Mouse (Mus musculus) CD4-positive, CD25-positive, alpha-beta regulatory T cell, adult 4 months (primary cell): Measurements from ENCODE around the gene Slc39a1. TPM values are rescaled to one million over a fixed set of nuclear protein-coding genes. Genes with fewer than 3 reads are reported as not detected.

ENCODE experiments used
- ATAC-seq: one replicate; pipeline ENCODE4 v1.8.0; 2017
- polyA plus RNA-seq, 2 experiments: library from polyadenylated mRNA; unstranded; fragments of 100-300 nt; shearing (Covaris generic); gene quantifications; one replicate each; pipeline ENCODE4 v1.2.1; 2017

The Slc39a1 gene
- 10 to 100 TPM; 36.5 to 50.4 TPM for polyA plus RNA-seq

GRCm38 (mm10) chr3:90247960-90248745 lies at the start of gene Slc39a1:
Gene Slc39a1 (plus strand): TSS chr3:90248172.
- peak; percentile 93 for ATAC-seq

- no peak for ATAC-seq
Measured at GRCm38 (mm10) chr3:90202884-90203283, 45.1 kb upstream of the Slc39a1 start.

DNA sequence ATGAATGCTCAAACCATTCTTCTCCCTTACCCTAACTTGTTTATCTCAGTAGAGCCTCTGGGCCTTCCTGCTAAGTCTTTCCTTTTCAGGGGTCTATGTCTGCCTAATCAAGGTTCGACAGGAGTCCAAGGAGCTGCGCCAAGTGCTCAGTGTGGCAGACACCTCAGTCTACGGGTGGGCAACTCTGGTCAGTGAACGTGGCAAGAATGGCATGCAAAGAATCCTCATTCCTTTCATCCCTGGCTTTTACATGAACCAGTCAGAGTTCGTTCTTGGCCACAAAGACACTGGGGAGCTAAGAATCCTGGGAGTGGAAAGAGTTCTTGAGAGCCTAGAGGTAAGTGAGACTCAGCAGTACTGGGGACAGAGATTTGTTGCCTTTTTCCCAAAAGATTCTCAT lies 44.4 kb upstream of the Slc39a1 start:
- no peak for ATAC-seq

GRCm38 (mm10) chr3:90204582-90204981 lies 43.4 kb upstream of the Slc39a1 start:
- no peak for ATAC-seq

- ATAC-seq = no peak
Measured at GRCm38 (mm10) chr3:90208662-90209061, 39.3 kb upstream of the Slc39a1 start.

DNA sequence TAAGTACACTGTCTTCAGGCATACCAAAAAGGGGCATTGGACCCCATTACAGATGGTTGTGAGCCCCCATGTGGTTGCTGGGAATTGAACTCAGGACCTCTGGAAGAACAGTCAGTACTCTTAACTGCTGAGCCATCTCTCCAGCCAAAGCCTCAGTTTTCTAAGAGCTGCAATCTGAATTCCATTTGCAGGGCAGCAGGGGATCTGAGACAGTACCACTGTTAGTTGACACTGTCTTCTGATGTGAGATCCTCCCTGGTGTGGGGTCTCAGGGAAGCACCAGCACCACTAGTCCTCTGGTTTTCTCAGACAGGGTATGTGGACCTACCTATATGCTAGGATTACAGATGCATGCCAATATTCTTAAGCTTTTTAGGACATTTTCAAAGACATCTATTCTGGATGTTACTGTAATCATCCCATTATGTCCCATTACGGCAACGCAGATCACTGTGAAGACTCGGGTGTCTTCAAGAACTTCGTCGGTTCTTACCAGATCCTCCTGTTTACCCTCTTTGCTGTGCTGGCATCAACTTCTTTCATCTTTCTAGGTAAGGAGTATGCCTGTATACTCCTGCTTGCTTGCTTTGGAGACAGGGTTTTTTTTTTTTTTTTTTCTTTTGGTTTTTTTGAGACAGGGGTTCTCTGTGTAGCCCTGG lies 37.9 kb upstream of the Slc39a1 start:
- no peak for ATAC-seq

DNA sequence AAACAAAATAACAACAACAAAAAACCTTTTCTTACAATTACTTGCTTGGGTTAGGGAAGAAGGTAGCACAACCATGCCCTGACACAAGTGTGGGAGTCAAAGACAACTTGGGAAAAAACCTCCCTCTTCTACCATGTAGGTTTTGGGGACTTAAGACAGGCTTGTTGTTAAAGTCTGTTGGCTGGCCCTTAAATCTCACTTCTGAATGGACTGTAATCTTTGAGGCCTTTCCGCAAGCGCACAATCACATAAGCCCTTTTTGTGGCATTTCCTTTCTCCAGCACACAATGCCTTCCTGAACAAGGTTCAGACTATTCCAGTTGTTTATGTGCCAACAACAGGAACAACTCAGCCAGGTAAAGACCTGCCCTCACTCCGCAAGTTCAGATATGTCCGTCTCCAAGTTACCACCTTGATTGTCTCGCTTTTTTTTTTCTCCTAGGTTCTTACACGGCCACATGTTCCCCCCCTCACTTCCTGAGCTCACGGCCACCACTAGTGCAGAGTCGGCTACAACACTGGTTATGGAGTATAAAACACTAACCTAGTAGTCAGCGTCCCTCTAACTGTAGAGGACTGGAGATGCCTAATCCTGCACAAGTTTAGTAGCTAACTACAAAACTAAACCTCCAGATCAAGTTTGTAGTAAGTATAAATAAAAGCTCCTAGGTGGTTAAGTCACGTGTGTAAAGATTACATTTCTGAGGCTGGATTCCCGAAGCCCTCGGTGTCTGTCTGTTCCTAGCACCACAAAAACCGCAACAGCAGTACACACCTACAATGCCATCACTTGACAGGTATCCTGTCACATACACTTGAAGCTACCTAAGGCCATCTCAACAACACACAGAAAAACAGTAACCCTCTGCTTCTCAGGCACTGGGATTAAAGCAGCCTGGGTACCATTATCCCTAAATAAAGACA lies 36.2 kb upstream of the Slc39a1 start:
- ATAC-seq = no peak

DNA sequence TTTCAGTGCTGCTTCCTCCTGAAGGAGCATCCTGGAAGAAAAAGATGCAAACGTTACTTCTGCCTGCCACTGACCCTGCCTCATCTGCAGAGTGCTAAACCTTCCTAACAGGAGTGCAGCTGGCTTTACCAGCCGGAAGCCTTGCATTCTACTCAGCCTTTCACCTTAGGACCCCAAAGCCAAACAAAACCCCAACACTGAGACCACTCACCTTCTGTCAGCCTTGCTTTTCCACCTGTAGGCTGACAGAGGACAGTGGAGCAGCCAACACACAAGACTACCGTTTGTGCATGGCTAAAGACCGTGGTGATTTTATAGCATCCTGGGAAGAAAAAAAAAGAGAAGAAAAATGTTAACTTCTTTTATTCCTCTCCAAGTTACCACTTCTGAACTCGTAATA lies 35.2 kb upstream of the Slc39a1 start:
- no peak for ATAC-seq

DNA sequence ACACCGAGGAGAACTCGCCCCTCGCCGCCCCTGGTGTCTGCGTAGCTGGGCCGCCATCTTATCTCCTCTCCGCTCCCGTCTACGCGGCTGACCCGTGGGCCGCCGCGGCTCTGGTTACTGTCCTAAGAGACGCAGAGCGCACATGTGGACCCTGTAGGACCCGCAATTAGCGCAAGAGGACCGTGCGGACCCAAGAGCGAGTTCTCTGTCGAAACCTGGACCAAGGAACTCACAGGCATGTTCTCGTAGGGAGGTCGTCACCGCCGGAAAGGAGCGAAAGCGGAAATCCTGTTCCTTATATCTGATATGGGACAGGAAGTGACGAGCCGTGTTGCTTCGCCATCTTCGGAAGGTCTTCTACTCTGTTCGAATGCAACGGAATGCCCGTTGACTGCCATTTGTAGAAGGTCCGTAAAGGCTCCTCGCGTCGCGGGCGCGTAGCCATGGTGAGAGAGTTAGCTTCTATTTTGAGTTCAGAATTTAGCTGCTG lies 34.5 kb upstream of the Slc39a1 start, which contains the start of the genes Rps27 and Rab13:
Rps27 (minus strand) TSS at position 275 of the 490 bp plus-strand sequence.
Rab13 (plus strand) TSS at position 319 of the 490 bp plus-strand sequence.
- peak; percentile 97 for ATAC-seq

- ATAC-seq = no peak
Measured at GRCm38 (mm10) chr3:90213956-90214684, 33.9 kb upstream of the Slc39a1 start.

- no peak for ATAC-seq
Measured at GRCm38 (mm10) chr3:90215825-90216380, 32.1 kb upstream of the Slc39a1 start.

GRCm38 (mm10) chr3:90220088-90220487 lies 27.9 kb upstream of the Slc39a1 start:
- peak; percentile 79 for ATAC-seq

- ATAC-seq = no peak
Measured at GRCm38 (mm10) chr3:90220531-90220951, 27.4 kb upstream of the Slc39a1 start.

GRCm38 (mm10) chr3:90221123-90221522 lies 26.8 kb upstream of the Slc39a1 start:
- no peak for ATAC-seq

DNA sequence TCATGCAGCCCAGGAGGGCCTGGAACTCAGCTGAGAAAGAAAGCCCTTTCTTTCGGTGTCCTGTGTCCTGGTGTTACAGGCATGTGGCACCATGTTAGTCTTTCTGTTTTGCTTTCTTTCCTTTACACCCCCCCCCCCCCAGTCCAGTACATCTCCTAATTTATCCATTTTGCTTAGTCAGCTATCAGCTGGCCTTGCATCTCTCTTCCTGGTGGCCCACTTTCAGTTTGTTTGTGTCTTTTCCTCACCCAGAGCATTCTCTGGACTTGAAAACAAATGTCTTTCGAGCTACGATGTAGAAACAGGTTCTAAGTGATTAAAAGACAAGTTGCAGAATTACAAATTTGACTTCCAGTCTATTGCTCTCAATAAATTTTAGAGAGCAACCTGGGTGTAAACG lies 25.5 kb upstream of the Slc39a1 start:
- no peak for ATAC-seq

- ATAC-seq = no peak
Measured at GRCm38 (mm10) chr3:90222941-90223340, 25.0 kb upstream of the Slc39a1 start.

DNA sequence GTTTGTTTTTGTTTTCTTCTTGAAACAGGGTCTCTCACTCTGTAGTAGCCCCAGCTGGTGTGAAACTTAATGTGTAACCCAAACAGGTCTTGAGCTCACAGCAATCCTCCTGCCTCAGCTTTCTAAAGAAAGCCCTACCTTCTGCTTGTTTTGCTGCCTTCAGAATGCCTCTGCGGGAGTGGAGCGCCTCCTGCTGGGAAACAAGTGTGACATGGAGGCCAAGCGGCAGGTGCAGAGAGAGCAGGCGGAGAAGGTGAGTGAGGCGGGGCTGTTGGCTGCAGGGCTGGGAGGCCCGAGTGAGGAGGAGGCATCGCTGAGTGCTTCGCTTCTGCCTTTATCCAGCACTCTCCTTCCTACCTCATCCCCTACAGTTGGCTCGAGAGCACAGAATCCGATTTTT lies 23.6 kb upstream of the Slc39a1 start:
- ATAC-seq = no peak

DNA sequence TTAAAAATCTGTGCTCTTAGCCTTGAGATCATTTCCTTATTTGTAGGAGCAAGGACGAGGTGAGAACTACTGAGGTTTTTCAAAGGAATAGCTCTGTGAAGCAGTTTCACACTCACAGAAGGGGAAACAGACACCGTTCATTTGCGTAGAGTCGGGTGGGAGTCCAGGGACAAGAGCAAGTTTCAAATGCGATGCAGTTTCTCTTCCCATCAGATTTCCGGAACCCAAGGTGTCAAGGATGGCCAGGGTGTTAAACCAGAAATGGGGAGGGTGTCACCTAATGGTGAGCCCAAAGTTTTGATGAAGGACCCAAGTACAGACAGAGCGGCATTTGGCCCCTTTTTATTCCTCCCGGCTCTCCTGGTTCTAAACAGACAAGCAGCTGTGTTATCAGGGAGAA lies 16.9 kb upstream of the Slc39a1 start:
- ATAC-seq = no peak

GRCm38 (mm10) chr3:90231507-90232333 lies 16.3 kb upstream of the Slc39a1 start, which contains the start of gene Jtb:
Gene Jtb (plus strand): TSS chr3:90231597.
- ATAC-seq = peak; percentile 98

- no peak for ATAC-seq
Measured at GRCm38 (mm10) chr3:90241251-90241650, 6.7 kb upstream of the Slc39a1 start.
